Mouse (Mus musculus) embryonic facial prominence, embryonic 10.5 days (tissue): Measurements from ENCODE around the gene Gdap1l1. TPM values are rescaled to one million over a fixed set of nuclear protein-coding genes. Genes with fewer than 3 reads are reported as not detected.
"Not testable (repeated sequence)": the region's sequence is repeated elsewhere in the genome, so short reads cannot be mapped to it uniquely, and the experiment has no call there.

ENCODE experiments used
- DNase-seq: peaks from one replicate; pipeline ENCODE4 v3.0.0-alpha.2; 2017; ENCODE audit warnings: low spot score
- H3K27ac ChIP-seq: fragments of 300-500 bp; sonication (generic); replicated peaks from 2 replicates; pipeline ENCODE4 v1.5.1; 2016; ENCODE audit warnings: mild to moderate bottlenecking
- H3K27me3 ChIP-seq: fragments of 300-500 bp; sonication (generic); replicated peaks from 2 replicates; pipeline ENCODE4 v1.6.1; 2016; ENCODE audit warnings: low read depth, mild to moderate bottlenecking; ENCODE audit not compliant: poor library complexity, severe bottlenecking
- H3K36me3 ChIP-seq: fragments of 300-500 bp; sonication (generic); replicated peaks from 2 replicates; pipeline ENCODE4 v1.6.1; 2016; ENCODE audit warnings: mild to moderate bottlenecking, moderate library complexity
- H3K4me1 ChIP-seq: fragments of 300-500 bp; sonication (generic); 2 replicates; pipeline ENCODE4 v1.6.1; 2016
- H3K4me3 ChIP-seq: fragments of 300-500 bp; sonication (generic); 2 replicates; pipeline ENCODE4 v1.5.1; 2016; ENCODE audit warnings: mild to moderate bottlenecking, moderate library complexity
- H3K9me3 ChIP-seq: fragments of 300-500 bp; sonication (generic); 2 replicates; pipeline ENCODE4 v1.6.1; 2016; ENCODE audit warnings: mild to moderate bottlenecking
- WGBS: fragments of 180-500 bp; shearing (Covaris S2); methylation state at CpG from one replicate; pipeline ENCODE4 v1.1.7; 2016; 5-methylcytosine and 5-hydroxymethylcytosine counted together
- polyA plus RNA-seq: library from polyadenylated mRNA; unstranded; fragments of >200 nt; fragmentation: Nextera tagmentation; extraction: Ambion mirVana; gene quantifications from 2 replicates; pipeline ENCODE4 v1.2.1, GENCODE M21; 2016

The Gdap1l1 gene
- polyA plus RNA-seq = 7.6 and 9.1 TPM in 2 replicates

- 1% methylated on average over 18 of the region's 18 CpGs for WGBS
- H3K27me3 ChIP-seq = peaks cover 32% of the 10 kb centered on the region
- DNase-seq = peak; percentile 32
- no peaks in the 10 kb centered on the region for H3K36me3 ChIP-seq
- H3K9me3 ChIP-seq = no peaks in the 10 kb centered on the region
- peak within 1 kb of the TSS; percentile 69 for H3K27ac ChIP-seq
- peak within 1 kb of the TSS; percentile 61 for H3K4me3 ChIP-seq
- peaks cover 25% of the 10 kb centered on the region for H3K4me1 ChIP-seq
Observed at GRCm38 (mm10) chr2:163438246-163438618, at the start of gene Gdap1l1. Gene Gdap1l1 (plus strand): TSS chr2:163438476.

- 86% methylated on average over 6 of the region's 6 CpGs for WGBS
- no peaks in the 10 kb centered on the region for H3K27me3 ChIP-seq
- no peak overlapping the region for H3K4me3 ChIP-seq
- H3K27ac ChIP-seq = no peak overlapping the region
- no peak for DNase-seq
- H3K4me1 ChIP-seq = peaks cover 7% of the 10 kb centered on the region
- H3K9me3 ChIP-seq = no peaks in the 10 kb centered on the region
- no peaks in the 10 kb centered on the region for H3K36me3 ChIP-seq
Observed at GRCm38 (mm10) chr2:163392436-163392835, 45.8 kb upstream of the Gdap1l1 start.

GRCm38 (mm10) chr2:163393241-163393640, 45.0 kb upstream of the Gdap1l1 start:
- Histone ChIP-seq H3K36me3 (no peaks in the 10 kb centered on the region), H3K27me3 (no peaks in the 10 kb centered on the region), H3K9me3 (no peaks in the 10 kb centered on the region), H3K4me1 (peaks cover 15% of the 10 kb centered on the region), H3K4me3 (no peak overlapping the region), H3K27ac (no peak overlapping the region)
- 91% methylated on average over 10 of the region's 10 CpGs for WGBS
- no peak for DNase-seq

GRCm38 (mm10) chr2:163393976-163394375, 44.3 kb upstream of the Gdap1l1 start:
- no peaks in the 10 kb centered on the region for H3K36me3 ChIP-seq

GRCm38 (mm10) chr2:163394977-163395376, 43.3 kb upstream of the Gdap1l1 start:
- Histone ChIP-seq H3K27ac (no peak overlapping the region), H3K9me3 (no peaks in the 10 kb centered on the region), H3K4me1 (peaks cover 22% of the 10 kb centered on the region), H3K27me3 (no peaks in the 10 kb centered on the region), H3K4me3 (no peak overlapping the region), H3K36me3 (no peaks in the 10 kb centered on the region)
- 77% methylated on average over 6 of the region's 6 CpGs for WGBS
- DNase-seq = no peak

More at GRCm38 (mm10) chr2:163393976-163394375, 44.3 kb upstream of the Gdap1l1 start:
- H3K4me1 ChIP-seq = peaks cover 22% of the 10 kb centered on the region
- H3K27me3 ChIP-seq = no peaks in the 10 kb centered on the region
- no peak overlapping the region for H3K27ac ChIP-seq
- DNase-seq = no peak
- no peak overlapping the region for H3K4me3 ChIP-seq
- H3K9me3 ChIP-seq = no peaks in the 10 kb centered on the region
- 69% methylated on average over 6 of the region's 6 CpGs for WGBS

DNA sequence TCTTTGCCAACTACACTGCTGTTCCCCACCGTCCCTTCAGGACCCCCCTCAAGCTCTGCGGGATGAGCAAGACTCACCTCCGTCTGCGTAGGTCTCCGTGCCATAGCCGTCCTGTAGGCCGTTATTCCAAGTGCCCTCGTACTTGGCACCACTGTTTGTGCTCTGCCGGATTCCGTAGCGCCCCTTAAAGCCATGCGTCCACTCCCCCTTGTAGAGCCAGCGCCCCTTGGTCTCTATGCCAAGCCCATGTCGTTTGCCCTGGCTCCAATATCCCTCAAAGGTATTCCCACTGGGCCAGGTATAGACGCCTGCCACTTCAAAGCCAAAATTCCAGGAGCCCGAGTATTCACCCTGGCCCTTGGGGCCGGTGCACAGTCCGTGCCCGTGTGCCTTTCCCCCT, 41.2 kb upstream of the Gdap1l1 start:
- H3K27ac ChIP-seq = peak overlapping the region; percentile 76
- H3K27me3 ChIP-seq = no peaks in the 10 kb centered on the region
- H3K4me3 ChIP-seq = peak overlapping the region; percentile 47
- no peaks in the 10 kb centered on the region for H3K36me3 ChIP-seq
- 89% methylated on average over 19 of the region's 19 CpGs for WGBS
- peaks cover 22% of the 10 kb centered on the region for H3K4me1 ChIP-seq
- H3K9me3 ChIP-seq = no peaks in the 10 kb centered on the region
- DNase-seq = no peak

DNA sequence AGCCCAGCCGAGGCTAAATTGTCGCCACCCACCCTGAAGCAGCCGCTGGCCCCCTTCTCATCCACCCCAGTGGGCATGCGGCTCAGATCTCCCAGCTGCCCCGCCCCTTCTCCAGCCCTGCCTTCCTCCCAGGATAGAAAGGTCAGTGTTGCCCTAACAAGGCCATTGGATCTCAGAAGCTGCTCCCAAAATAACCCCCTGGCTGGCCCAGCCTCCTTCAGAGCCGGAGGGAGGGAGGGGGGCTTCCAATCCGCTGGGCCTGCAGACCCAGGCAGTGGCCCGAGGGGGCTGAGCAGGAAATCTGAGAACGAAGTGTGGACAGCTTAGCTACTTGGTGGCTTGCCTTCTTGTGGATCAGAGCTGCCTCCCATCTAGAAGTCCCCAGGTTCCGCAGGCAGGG, 40.4 kb upstream of the Gdap1l1 start, which contains the start of gene Jph2:
Gene Jph2, minus strand, starts transcription at position 89 of the 400 bp plus-strand sequence.
- 6% methylated on average over 10 of the region's 10 CpGs for WGBS
- Histone ChIP-seq H3K27me3 (no peaks in the 10 kb centered on the region), H3K4me3 (peak within 1 kb of the TSS; percentile 47), H3K36me3 (no peaks in the 10 kb centered on the region), H3K27ac (peak within 1 kb of the TSS; percentile 76), H3K4me1 (peaks cover 22% of the 10 kb centered on the region), H3K9me3 (no peaks in the 10 kb centered on the region)
- peak; percentile 82 for DNase-seq

- Histone ChIP-seq H3K9me3 (no peaks in the 10 kb centered on the region), H3K36me3 (no peaks in the 10 kb centered on the region), H3K27me3 (no peaks in the 10 kb centered on the region), H3K4me3 (no peak overlapping the region), H3K27ac (peak overlapping the region; percentile 76; the same call in 1 of the 2 replicates), H3K4me1 (peaks cover 22% of the 10 kb centered on the region)
- 88% methylated on average over 4 of the region's 4 CpGs for WGBS
- no peak for DNase-seq
Observed at GRCm38 (mm10) chr2:163398770-163399169, 39.5 kb upstream of the Gdap1l1 start.

DNA sequence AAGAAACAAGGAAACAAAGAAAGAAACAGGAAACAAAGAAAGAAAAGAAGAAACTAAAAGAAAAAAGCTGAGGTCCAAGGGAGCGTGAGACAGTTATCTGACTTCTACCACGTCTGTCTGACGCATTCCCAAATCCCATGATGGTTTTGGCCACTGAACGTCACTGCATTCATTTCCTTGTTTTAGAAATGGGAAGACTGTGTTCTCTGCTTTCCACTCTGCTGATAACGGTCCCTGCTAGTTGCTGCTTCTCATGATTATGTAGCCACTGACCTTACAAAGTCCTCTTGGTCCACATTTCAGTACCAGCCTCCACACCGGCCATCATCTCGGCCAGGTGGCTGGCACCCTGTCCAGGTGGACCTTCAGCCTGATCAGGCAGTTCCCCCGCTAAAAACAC, 39.1 kb upstream of the Gdap1l1 start:
- Histone ChIP-seq H3K9me3 (no peaks in the 10 kb centered on the region), H3K4me1 (peaks cover 22% of the 10 kb centered on the region), H3K36me3 (peaks cover under 1% of the 10 kb centered on the region; the same call in 1 of the 2 replicates), H3K27ac (no peak overlapping the region), H3K27me3 (no peaks in the 10 kb centered on the region), H3K4me3 (no peak overlapping the region)
- 80% methylated on average over 8 of the region's 8 CpGs for WGBS
- DNase-seq = no peak

- WGBS = 16% methylated on average over 8 of the region's 8 CpGs
- no peaks in the 10 kb centered on the region for H3K27me3 ChIP-seq
- H3K4me3 ChIP-seq = no peak overlapping the region
- peak; percentile 77 for DNase-seq
- H3K9me3 ChIP-seq = no peaks in the 10 kb centered on the region
- peaks cover 22% of the 10 kb centered on the region for H3K4me1 ChIP-seq
- peaks cover 16% of the 10 kb centered on the region for H3K36me3 ChIP-seq
- H3K27ac ChIP-seq = no peak overlapping the region
Observed at GRCm38 (mm10) chr2:163401221-163401620, 37.1 kb upstream of the Gdap1l1 start.

- H3K36me3 ChIP-seq = peaks cover 41% of the 10 kb centered on the region
- no peaks in the 10 kb centered on the region for H3K9me3 ChIP-seq
- WGBS = 91% methylated on average over 8 of the region's 8 CpGs
- H3K27me3 ChIP-seq = no peaks in the 10 kb centered on the region
- H3K27ac ChIP-seq = no peak overlapping the region
- no peak for DNase-seq
- no peak overlapping the region for H3K4me3 ChIP-seq
- no peaks in the 10 kb centered on the region for H3K4me1 ChIP-seq
Observed at GRCm38 (mm10) chr2:163404037-163404815, 34.0 kb upstream of the Gdap1l1 start.

DNA sequence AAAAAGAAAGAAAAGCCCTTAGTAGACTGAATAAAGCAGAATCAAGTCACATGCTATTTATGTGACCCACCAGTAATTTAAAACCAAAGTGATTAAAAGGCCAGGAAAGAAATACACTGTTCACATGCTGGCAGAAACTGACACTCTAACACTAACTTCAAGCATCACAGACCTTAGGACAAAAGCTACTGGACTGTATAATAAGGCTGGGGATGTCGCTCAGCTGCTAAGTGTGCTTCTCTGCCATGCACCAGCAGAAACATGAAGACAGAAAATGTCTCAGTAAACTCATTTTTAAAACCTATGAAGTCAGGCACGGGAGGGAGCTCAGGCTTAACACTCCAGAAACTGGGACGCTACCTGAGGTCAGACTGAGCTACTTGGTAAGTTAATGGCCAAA, 28.1 kb upstream of the Gdap1l1 start:
- Histone ChIP-seq H3K27ac (no peak overlapping the region), H3K27me3 (no peaks in the 10 kb centered on the region), H3K4me1 (no peaks in the 10 kb centered on the region), H3K4me3 (no peak overlapping the region), H3K36me3 (peaks cover 87% of the 10 kb centered on the region), H3K9me3 (no peaks in the 10 kb centered on the region)
- WGBS = 94% methylated on average over 3 of the region's 3 CpGs
- no peak for DNase-seq

DNA sequence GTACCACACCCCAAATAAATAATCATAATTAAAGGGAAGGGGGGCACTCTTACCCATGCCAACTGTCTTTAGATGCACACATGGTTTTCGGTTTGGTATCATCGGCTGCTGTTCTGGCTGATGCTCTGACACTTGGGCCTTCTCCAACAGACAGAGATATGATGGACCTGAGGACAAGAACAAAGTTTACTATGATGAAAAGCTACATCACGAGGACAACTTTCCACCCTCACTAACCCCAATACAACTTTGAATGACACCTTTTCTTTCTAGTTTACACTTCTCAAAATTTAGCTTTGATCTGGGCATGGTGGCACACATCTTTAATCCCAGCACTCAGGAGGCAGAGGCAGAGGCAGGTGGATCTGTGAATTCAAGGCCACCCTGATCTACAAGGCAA, 26.9 kb upstream of the Gdap1l1 start:
- not testable (repeated sequence) for H3K4me3 ChIP-seq, H3K27me3 ChIP-seq, H3K27ac ChIP-seq, H3K9me3 ChIP-seq, H3K4me1 ChIP-seq, DNase-seq
- WGBS = 92% methylated on average over 3 of the region's 3 CpGs
- H3K36me3 ChIP-seq = peaks cover 87% of the 10 kb centered on the region
